Mouse (Mus musculus) stomach, embryonic 16.5 days (tissue): Measurements from ENCODE around the gene Cfb. TPM values are rescaled to one million over a fixed set of nuclear protein-coding genes. Genes with fewer than 3 reads are reported as not detected.
"Not testable (repeated sequence)": the region's sequence is repeated elsewhere in the genome, so short reads cannot be mapped to it uniquely, and the experiment has no call there.

Source experiments
- ATAC-seq: fragments of 200-750 bp; cut with Nextera tagmentation; 2 replicates; pipeline ENCODE4 v1.8.0; 2017; ENCODE audit warnings: moderate number of reproducible peaks, moderate TSS enrichment; ENCODE audit not compliant: insufficient read depth, low FRiP score
- H3K27ac ChIP-seq: fragments of 300-500 bp; sonication (generic); 2 replicates; pipeline ENCODE4 v1.5.1; 2014; ENCODE audit warnings: low read length
- H3K27me3 ChIP-seq: fragments of 300-500 bp; sonication (generic); 2 replicates; pipeline ENCODE4 v1.6.1; 2014; ENCODE audit warnings: low read length, control low read depth, mixed read lengths; ENCODE audit not compliant: control insufficient read depth, insufficient read depth
- H3K36me3 ChIP-seq: fragments of 300-500 bp; sonication (generic); 2 replicates; pipeline ENCODE4 v1.6.1; 2014; ENCODE audit warnings: low read length; ENCODE audit not compliant: control insufficient read depth, insufficient read depth
- H3K4me1 ChIP-seq: fragments of 300-500 bp; sonication (generic); 2 replicates; pipeline ENCODE4 v1.6.1; 2014; ENCODE audit warnings: low read length, control low read depth, mixed read lengths; ENCODE audit not compliant: control insufficient read depth, insufficient read depth
- H3K4me2 ChIP-seq: fragments of 300-500 bp; sonication (generic); 2 replicates; pipeline ENCODE4 v1.6.1; 2014; ENCODE audit warnings: low read depth, low read length, mixed read lengths
- H3K4me3 ChIP-seq: fragments of 300-500 bp; sonication (generic); replicated peaks from 2 replicates; pipeline ENCODE4 v1.5.1; 2014; ENCODE audit warnings: mild to moderate bottlenecking, low read length
- H3K9ac ChIP-seq: fragments of 300-500 bp; sonication (generic); 2 replicates; pipeline ENCODE4 v1.6.1; 2014; ENCODE audit warnings: low read length
- H3K9me3 ChIP-seq: fragments of 300-500 bp; sonication (generic); replicated peaks from 2 replicates; pipeline ENCODE4 v1.6.1; 2016; ENCODE audit warnings: low read length, control low read depth; ENCODE audit not compliant: control insufficient read depth
- WGBS: fragments of 180-500 bp; shearing (Covaris S2); extraction: QIAGEN DNeasy Blood & Tissue Kit; methylation state at CpG from one replicate; pipeline ENCODE4 v1.1.7; 2014; 5-methylcytosine and 5-hydroxymethylcytosine counted together
- polyA plus RNA-seq: library from polyadenylated mRNA; unstranded; fragments of >200 nt; fragmentation: Nextera tagmentation; extraction: Ambion mirVana; gene quantifications from 2 replicates; pipeline ENCODE4 v1.2.1, GENCODE M21; 2015

The Cfb gene
- polyA plus RNA-seq: 27.8 and 28.9 TPM in 2 replicates

DNA sequence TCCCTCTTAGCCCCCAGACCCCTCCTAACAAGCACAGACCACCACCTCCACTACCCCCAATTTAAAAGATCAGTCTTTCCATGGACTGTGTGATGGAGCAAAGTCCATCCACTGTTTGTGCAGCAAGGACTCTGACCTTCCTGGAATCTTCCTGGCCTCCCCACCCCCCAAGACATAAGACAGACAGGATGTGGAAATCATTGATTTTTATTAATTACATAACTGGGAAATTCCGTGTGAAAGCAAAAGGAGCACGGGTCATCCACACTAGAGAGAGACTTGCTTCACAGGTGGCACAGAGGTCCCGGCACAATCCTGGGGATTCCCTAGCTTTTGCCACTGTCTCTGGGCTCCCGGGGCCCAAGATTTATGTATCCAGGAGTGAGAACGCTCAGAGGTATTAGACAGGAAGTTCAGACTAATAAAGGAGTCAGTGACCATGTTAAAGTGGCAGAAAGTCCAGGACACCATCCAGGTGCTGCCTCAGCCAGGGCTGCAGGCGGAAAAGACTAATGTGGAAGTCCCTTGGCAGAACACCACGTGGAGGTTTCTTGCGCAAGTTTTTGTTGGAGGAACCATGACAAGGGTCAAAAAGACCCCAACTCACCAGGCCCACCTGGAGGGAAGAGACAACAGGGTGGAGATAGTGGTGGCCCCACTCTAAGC, at the start of gene Cfb:
Cfb (minus strand) TSS at position 103 of the 666 bp plus-strand sequence.
- Histone ChIP-seq H3K4me3 (no peak within 1 kb of the TSS), H3K9ac (peak within 1 kb of the TSS; percentile 38; the same call in 1 of the 2 replicates), H3K27me3 (no peaks in the 10 kb centered on the region), H3K4me2 (peak within 1 kb of the TSS; percentile 22), H3K9me3 (no peaks in the 10 kb centered on the region), H3K4me1 (0 out of 2 replicates have a peak, but pooled peaks cover 7% of the 10 kb centered on the region), H3K36me3 (peaks cover 4% of the 10 kb centered on the region; the same call in 1 of the 2 replicates), H3K27ac (peak within 1 kb of the TSS; percentile 43; the same call in 1 of the 2 replicates)
- 39% methylated on average over 8 of the region's 8 CpGs for WGBS
- ATAC-seq: peak; percentile 45; the same call in 1 of the 2 replicates

DNA sequence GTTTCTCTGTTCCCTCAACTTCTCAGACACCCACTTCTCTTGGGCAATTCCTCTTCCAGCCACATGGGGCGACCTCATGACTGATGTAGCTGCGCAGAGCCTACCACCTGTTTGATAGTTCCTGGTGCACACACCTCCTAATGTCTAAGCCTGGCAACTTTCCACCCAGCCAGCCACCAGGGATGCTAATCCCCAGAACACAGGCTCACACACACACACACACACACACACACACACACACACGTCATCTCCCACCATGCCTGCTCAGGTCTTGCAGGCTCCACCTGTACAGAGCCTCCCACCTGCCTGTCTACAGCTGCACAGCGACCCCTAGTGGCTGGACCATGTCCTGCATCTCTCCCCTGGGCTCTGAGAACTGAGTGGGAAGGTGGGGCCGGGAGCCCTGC, 49.6 kb upstream of the Cfb start:
- H3K9me3 ChIP-seq: no peaks in the 10 kb centered on the region
- H3K27me3 ChIP-seq: no peaks in the 10 kb centered on the region
- H3K9ac ChIP-seq: no peak overlapping the region
- H3K4me3 ChIP-seq: no peak overlapping the region
- no peak overlapping the region for H3K27ac ChIP-seq
- WGBS: 44% methylated on average over 5 of the region's 5 CpGs
- peaks cover 49% of the 10 kb centered on the region for H3K36me3 ChIP-seq
- ATAC-seq: peak; percentile 47; the same call in 1 of the 2 replicates
- H3K4me1 ChIP-seq: peaks cover 5% of the 10 kb centered on the region
- no peak overlapping the region for H3K4me2 ChIP-seq

DNA sequence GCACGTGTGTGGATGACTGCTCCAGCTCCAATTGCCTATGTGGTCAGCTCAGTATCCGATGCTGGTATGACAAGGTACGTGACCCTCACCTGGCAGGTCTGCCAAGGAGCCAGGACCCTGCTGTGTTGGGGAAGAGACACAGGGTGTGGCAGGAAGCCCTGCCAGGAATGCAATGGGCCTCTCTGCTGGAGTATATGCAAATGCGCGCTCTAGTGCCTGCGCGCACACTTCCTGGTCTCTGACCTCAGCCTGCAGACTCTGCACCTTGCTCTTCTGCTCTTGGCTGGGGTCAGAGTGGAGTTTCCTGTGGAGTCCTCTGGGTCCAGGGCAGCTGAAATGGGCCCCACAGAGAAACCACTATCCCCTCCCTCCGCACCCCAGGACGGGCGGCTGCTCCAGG, 48.7 kb upstream of the Cfb start:
- Histone ChIP-seq H3K9me3 (no peaks in the 10 kb centered on the region), H3K4me1 (peaks cover 5% of the 10 kb centered on the region), H3K27me3 (no peaks in the 10 kb centered on the region), H3K27ac (no peak overlapping the region), H3K36me3 (peaks cover 58% of the 10 kb centered on the region), H3K4me3 (no peak overlapping the region), H3K4me2 (no peak overlapping the region), H3K9ac (no peak overlapping the region)
- 86% methylated on average over 10 of the region's 10 CpGs for WGBS
- no peak for ATAC-seq

DNA sequence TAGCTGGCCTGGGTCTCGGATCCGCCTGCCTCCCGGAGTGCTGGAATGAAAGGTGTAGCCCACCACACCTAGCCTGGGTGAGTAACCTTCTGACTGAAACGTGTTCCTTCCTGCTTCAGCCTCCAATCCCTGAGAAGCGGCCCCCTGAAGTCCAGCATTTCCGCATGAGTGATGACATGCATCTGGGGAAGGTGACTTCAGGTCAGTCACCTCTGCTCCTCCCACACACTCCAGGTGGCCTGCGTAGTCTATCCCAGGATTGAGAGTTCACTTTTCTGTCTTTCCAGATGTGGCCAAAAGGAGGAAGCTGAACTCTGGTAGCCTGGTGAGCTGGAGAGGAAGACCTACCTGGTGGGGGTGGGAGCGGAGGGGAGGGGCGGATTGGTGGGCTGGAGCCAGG, 40.6 kb upstream of the Cfb start:
- H3K4me3 ChIP-seq: no peak overlapping the region
- peaks cover 34% of the 10 kb centered on the region for H3K36me3 ChIP-seq
- H3K27me3 ChIP-seq: no peaks in the 10 kb centered on the region
- H3K9ac ChIP-seq: no peak overlapping the region
- H3K9me3 ChIP-seq: no peaks in the 10 kb centered on the region
- no peak overlapping the region for H3K27ac ChIP-seq
- H3K4me2 ChIP-seq: no peak overlapping the region
- WGBS: 80% methylated on average over 9 of the region's 9 CpGs
- ATAC-seq: no peak
- H3K4me1 ChIP-seq: 0 out of 2 replicates have a peak, but pooled peaks cover 3% of the 10 kb centered on the region

GRCm38 (mm10) chr17:34901948-34902347, 39.6 kb upstream of the Cfb start:
- not testable (repeated sequence) for H3K4me3 ChIP-seq, H3K9ac ChIP-seq, H3K4me2 ChIP-seq, H3K27me3 ChIP-seq, H3K9me3 ChIP-seq, ATAC-seq, H3K27ac ChIP-seq, H3K4me1 ChIP-seq
- WGBS: 82% methylated on average over 9 of the region's 10 CpGs
- H3K36me3 ChIP-seq: peaks cover 24% of the 10 kb centered on the region

DNA sequence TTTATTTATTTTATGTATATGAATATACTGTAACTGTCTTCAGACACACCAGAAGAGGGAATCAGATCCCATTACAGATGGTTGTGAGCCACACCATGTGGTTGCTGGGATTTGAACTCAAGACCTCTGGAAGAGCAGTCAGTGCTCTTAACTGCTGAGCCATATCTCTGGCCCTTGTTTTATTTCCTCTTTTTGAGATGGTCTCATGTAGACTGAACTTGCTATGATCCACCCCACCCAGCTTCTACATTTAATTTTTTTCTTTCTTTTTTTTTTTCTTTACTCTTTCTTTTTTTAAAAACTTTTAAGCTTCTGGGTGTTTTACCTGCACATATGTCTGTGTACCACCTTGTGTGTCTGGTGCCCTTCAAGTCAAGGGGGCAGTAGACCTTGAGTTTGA, 38.5 kb upstream of the Cfb start:
- H3K27me3 ChIP-seq, H3K27ac ChIP-seq, H3K4me3 ChIP-seq, H3K9me3 ChIP-seq, H3K9ac ChIP-seq, ATAC-seq, H3K4me2 ChIP-seq: not testable (repeated sequence)
- H3K36me3 ChIP-seq: peaks cover 21% of the 10 kb centered on the region
- peaks cover 15% of the 10 kb centered on the region for H3K4me1 ChIP-seq

- ATAC-seq: no peak
- Histone ChIP-seq H3K4me3 (peak overlapping the region; percentile 92), H3K4me2 (peak overlapping the region; percentile 84), H3K9ac (peak overlapping the region; percentile 99), H3K4me1 (peaks cover 19% of the 10 kb centered on the region), H3K9me3 (no peaks in the 10 kb centered on the region), H3K27ac (peak overlapping the region; percentile 95), H3K27me3 (no peaks in the 10 kb centered on the region), H3K36me3 (peaks cover 15% of the 10 kb centered on the region; the same call in 1 of the 2 replicates)
- WGBS: 2% methylated on average over 5 of the region's 5 CpGs
Observed at GRCm38 (mm10) chr17:34899890-34900243, 37.5 kb upstream of the Cfb start.

DNA sequence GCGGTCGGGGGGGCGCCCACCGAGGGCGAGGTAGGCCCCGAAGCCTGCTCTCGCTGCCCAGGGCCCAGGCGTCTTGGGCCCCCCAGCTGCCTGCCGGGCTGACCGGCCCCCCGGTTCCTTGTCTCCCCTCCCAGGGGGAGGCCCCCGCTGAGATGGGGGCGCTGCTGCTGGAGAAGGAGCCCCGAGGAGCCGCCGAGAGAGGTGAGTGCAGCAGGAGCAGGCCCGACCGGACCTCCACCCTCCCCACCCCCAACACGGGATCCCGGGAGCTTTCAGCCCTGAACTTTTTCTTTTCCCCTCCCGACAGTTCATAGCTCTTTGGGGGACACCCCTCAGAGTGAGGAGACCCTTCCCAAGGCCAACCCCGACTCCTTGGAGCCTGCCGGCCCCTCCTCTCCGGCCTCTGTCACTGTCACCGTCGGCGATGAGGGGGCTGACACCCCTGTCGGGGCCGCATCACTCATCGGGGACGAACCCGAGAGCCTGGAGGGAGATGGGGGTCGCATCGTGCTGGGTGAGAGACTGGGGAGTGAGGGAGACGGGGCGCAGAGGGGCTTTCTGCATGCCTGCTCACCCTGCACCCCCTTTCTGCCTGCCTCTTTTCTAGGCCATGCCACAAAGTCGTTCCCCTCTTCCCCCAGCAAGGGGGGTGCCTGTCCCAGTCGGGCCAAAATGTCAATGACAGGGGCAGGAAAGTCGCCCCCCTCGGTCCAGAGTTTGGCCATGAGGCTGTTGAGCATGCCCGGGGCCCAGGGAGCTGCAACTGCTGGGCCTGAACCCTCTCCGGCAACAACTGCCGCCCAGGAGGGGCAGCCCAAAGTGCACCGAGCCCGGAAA, 37.0 kb upstream of the Cfb start:
- peak overlapping the region; percentile 92 for H3K4me3 ChIP-seq
- no peaks in the 10 kb centered on the region for H3K9me3 ChIP-seq
- H3K9ac ChIP-seq: peak overlapping the region; percentile 99
- H3K27me3 ChIP-seq: no peaks in the 10 kb centered on the region
- peak overlapping the region; percentile 84 for H3K4me2 ChIP-seq
- peaks cover 20% of the 10 kb centered on the region for H3K4me1 ChIP-seq
- WGBS: under 1% methylated on average over 39 of the region's 45 CpGs
- no peak for ATAC-seq
- H3K36me3 ChIP-seq: peaks cover 15% of the 10 kb centered on the region; the same call in 1 of the 2 replicates
- H3K27ac ChIP-seq: peak overlapping the region; percentile 95

DNA sequence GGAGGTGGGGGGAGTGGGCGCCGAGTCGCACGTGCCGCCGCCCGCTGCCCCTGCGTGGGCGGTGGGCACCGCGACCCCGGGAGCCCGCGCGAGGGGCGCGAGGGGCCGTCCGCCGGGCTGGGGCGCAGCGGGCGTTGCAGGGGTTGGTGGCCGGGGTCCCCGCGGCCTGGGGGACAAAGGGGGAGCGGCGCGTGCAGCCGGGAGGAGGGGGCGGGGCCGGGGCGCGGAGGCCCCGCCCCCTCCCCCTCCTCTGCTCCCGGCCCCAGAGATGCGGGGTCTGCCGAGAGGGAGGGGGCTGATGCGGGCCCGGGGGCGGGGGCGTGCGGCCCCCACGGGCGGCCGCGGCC, 36.4 kb upstream of the Cfb start:
- H3K4me1 ChIP-seq: peaks cover 21% of the 10 kb centered on the region
- WGBS: under 1% methylated on average over 26 of the region's 47 CpGs
- ATAC-seq: no peak

More for the DNA sequence above, 36.4 kb upstream of the Cfb start:
- Histone ChIP-seq H3K36me3 (peaks cover 15% of the 10 kb centered on the region; the same call in 1 of the 2 replicates), H3K9me3 (no peaks in the 10 kb centered on the region), H3K4me3 (peak overlapping the region; percentile 92), H3K4me2 (peak overlapping the region; percentile 84), H3K27me3 (no peaks in the 10 kb centered on the region), H3K27ac (peak overlapping the region; percentile 95), H3K9ac (peak overlapping the region; percentile 99)
